ENCODE assay signal across 21 mouse cellular contexts in the genomic region with DNA sequence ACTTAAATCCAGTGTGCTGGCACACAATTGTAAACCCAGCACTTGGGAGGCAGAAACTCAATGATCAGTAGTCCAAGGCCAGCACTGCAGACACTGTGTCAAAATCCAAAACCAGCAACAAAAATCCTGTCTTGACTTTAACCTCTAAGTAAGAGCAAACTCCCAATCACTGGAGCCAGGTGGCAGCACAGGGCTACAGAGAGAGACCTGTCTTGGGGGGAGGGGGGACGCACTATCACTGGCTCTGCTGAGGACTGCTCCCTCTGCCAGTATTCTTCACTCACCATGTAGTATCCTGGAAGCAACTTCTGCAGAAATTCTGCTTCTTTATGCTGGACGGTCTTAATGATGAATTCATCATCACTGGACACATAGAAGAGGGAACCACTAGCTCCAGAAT. TPM values are rescaled to one million over a fixed set of nuclear protein-coding genes. Genes with fewer than 3 reads are reported as not detected.
DNase-seq lines count a peak whose midpoint lies in the region; ATAC-seq and TF ChIP-seq lines count a peak whose summit lies in the region.
"Had no signal": no experiment of that assay in that cellular context is flagged by ENCODE, and none has a peak within 500 bp of the region (broad histone marks: within the 10 kb centered on the region; RNA-seq: fewer than 3 reads in every experiment).

No protein-coding gene starts in this region.

- in situ Hi-C loops in ES-E14 (cut with MboI; ENCODE audit: low sequenced_read_pairs in 2 of 2, unreplicated experiment in 2 of 2) = no loop called here

- H3K4me1 ChIP-seq in hindbrain, postnatal 0 days (ENCODE audit: insufficient read depth, low read length) = no peaks in the 10 kb centered on the region
- H3K4me1 ChIP-seq in hindbrain, embryonic 11.5 days (replicated peaks; ENCODE audit: control insufficient read depth, insufficient read depth, low read length) = no peaks in the 10 kb centered on the region
- peaks cover 0 to 3% of the 10 kb centered on the region in 2 experiments; a peak in 1 of 4 replicates for H3K4me1 ChIP-seq in ES-E14 (ENCODE audit: control insufficient read depth in 2 of 2, insufficient read depth in 2 of 2, low read length in 2 of 2, poor library complexity in 1 of 2)
- H3K4me1 ChIP-seq: embryonic facial prominence, embryonic 10.5 days; hindbrain, embryonic 15.5 days; limb, embryonic 15.5 days; midbrain, embryonic 15.5 days; neural tube, embryonic 15.5 days had no signal

- H3K4me2 ChIP-seq in hindbrain, postnatal 0 days (ENCODE audit: low read depth, low read length) = no peak overlapping the region
- no peak overlapping the region for H3K4me2 ChIP-seq in hindbrain, embryonic 11.5 days (replicated peaks; ENCODE audit: low read depth, low read length)
- H3K4me2 ChIP-seq: heart, embryonic 11.5 days; hindbrain, embryonic 15.5 days; limb, embryonic 15.5 days; midbrain, embryonic 15.5 days; neural tube, embryonic 15.5 days had no signal

- peaks cover 62% of the 10 kb centered on the region for H3K36me3 ChIP-seq in hindbrain, postnatal 0 days (ENCODE audit: insufficient read depth, low read length)
- H3K36me3 ChIP-seq in hindbrain, embryonic 11.5 days (ENCODE audit: control insufficient read depth, insufficient read depth, low read length) = peaks cover 22% of the 10 kb centered on the region
- peaks cover 43% of the 10 kb centered on the region for H3K36me3 ChIP-seq in ES-E14 (ENCODE audit: control insufficient read depth, insufficient read depth, low read length, poor library complexity, severe bottlenecking)

- H3K9me3 ChIP-seq in hindbrain, postnatal 0 days (ENCODE audit: low read length) = no peaks in the 10 kb centered on the region
- no peaks in the 10 kb centered on the region for H3K9me3 ChIP-seq in hindbrain, embryonic 11.5 days (ENCODE audit: control insufficient read depth, low read length)
- no peaks in the 10 kb centered on the region for H3K9me3 ChIP-seq in ES-E14 (ENCODE audit: control insufficient read depth, insufficient read depth, low read depth, low read length)
- H3K9me3 ChIP-seq: embryonic facial prominence, embryonic 10.5 days; hindbrain, embryonic 15.5 days; limb, embryonic 15.5 days; megakaryocyte, embryonic 14.5 days; midbrain, embryonic 15.5 days; neural tube, embryonic 15.5 days had no signal

- peak; percentile 28 for DNase-seq in adrenal gland, postnatal 14 days
- DNase-seq in adrenal gland, adult 18-20 months (ENCODE audit: low spot score in 2 of 2) = no peak
- DNase-seq in hindbrain, postnatal 0 days (ENCODE audit: low spot score) = peak; percentile 8
- DNase-seq in hindbrain, embryonic 11.5 days (ENCODE audit: low spot score) = no peak
- peak; percentile 15 for DNase-seq in right cerebral cortex, postnatal 14 days
- no peak for DNase-seq in right cerebral cortex, adult 2 months (ENCODE audit: low spot score in 2 of 2)
- peak; percentile 24 for DNase-seq in ES-E14 (ENCODE audit: low read depth, low spot score)
- no peak for DNase-seq in spleen, postnatal 4 days (ENCODE audit: low spot score in 2 of 2)
- DNase-seq: adrenal gland, postnatal 36 days; cerebellum, adult 11-12 months; gastrocnemius, postnatal 14 days; kidney, adult 11 months; kidney, postnatal 14 days had no signal

- 0 out of 2 replicates have a peak, but pooled peaks have one; percentile 11 for TF ChIP-seq CTCF in hindbrain, postnatal 0 days (IDR thresholded peaks at IDR 0.05; ENCODE audit: low read depth)

- H3K4me3 ChIP-seq in hindbrain, postnatal 0 days (ENCODE audit: low read length) = no peak overlapping the region
- H3K4me3 ChIP-seq in hindbrain, embryonic 11.5 days (ENCODE audit: low read depth, low read length) = no peak overlapping the region
- no peak overlapping the region for H3K4me3 ChIP-seq in ES-E14 (ENCODE audit: insufficient read depth in 1 of 2, low read depth in 1 of 2, low read length in 2 of 2, poor library complexity in 1 of 2, severe bottlenecking in 1 of 2)
- H3K4me3 ChIP-seq: embryonic facial prominence, embryonic 10.5 days; hindbrain, embryonic 15.5 days; limb, embryonic 15.5 days; megakaryocyte, embryonic 14.5 days; midbrain, embryonic 15.5 days; neural tube, embryonic 15.5 days had no signal

- H3K27me3 ChIP-seq in hindbrain, postnatal 0 days (ENCODE audit: insufficient read depth, low read length) = no peaks in the 10 kb centered on the region
- H3K27me3 ChIP-seq in hindbrain, embryonic 11.5 days (ENCODE audit: control insufficient read depth, insufficient read depth, low read length) = no peaks in the 10 kb centered on the region
- H3K27me3 ChIP-seq: hindbrain, embryonic 15.5 days; limb, embryonic 15.5 days; megakaryocyte, embryonic 14.5 days; midbrain, embryonic 15.5 days; neural tube, embryonic 15.5 days; Patski had no signal

- H3K27ac ChIP-seq in hindbrain, postnatal 0 days = no peak overlapping the region
- H3K27ac ChIP-seq in hindbrain, embryonic 11.5 days (ENCODE audit: low read depth, low read length) = no peak overlapping the region
- no peak overlapping the region; the same call in 1 of the 2 replicates for H3K27ac ChIP-seq in ES-E14 (ENCODE audit: insufficient read depth, low read depth, low read length, poor library complexity, severe bottlenecking)
- H3K27ac ChIP-seq: embryonic facial prominence, embryonic 10.5 days; hindbrain, embryonic 15.5 days; limb, embryonic 15.5 days; midbrain, embryonic 15.5 days; neural tube, embryonic 15.5 days had no signal

- ATAC-seq in hindbrain, postnatal 0 days = no peak
- no peak for ATAC-seq in hindbrain, embryonic 11.5 days (ENCODE audit: low FRiP score)
- ATAC-seq: midbrain, embryonic 15.5 days; Patski had no signal

- no peak overlapping the region for H3K9ac ChIP-seq in hindbrain, postnatal 0 days (replicated peaks; ENCODE audit: low read length)
- H3K9ac ChIP-seq in hindbrain, embryonic 11.5 days (ENCODE audit: low read depth, low read length) = no peak overlapping the region
- H3K9ac ChIP-seq in ES-E14 (ENCODE audit: insufficient read depth, low read depth, low read length, poor library complexity, severe bottlenecking) = no peak overlapping the region
- H3K9ac ChIP-seq: hindbrain, embryonic 15.5 days; limb, embryonic 15.5 days; midbrain, embryonic 15.5 days; neural tube, embryonic 15.5 days had no signal

- 88% methylated on average over 2 of the region's 2 CpGs for WGBS in hindbrain, postnatal 0 days
- WGBS in hindbrain, embryonic 11.5 days = 91% methylated on average over 2 of the region's 2 CpGs

TF ChIP-seq in ES-E14, 5 proteins besides CTCF, POLR2A, EP300 and RAD21:
- no peak for TF ChIP-seq ZNF384 (IDR thresholded peaks at IDR 0.05; ENCODE audit: low read depth, low read length)
- TF ChIP-seq ZC3H11A (IDR thresholded peaks at IDR 0.05; ENCODE audit: borderline replicate concordance, low read depth, low read length) = no peak
- no peak for TF ChIP-seq CHD2 (IDR thresholded peaks at IDR 0.05; ENCODE audit: low read depth, low read length)
- TF ChIP-seq HCFC1 (IDR thresholded peaks at IDR 0.05; ENCODE audit: borderline replicate concordance, insufficient read depth, low read length) = no peak
- TF ChIP-seq MAFK (IDR thresholded peaks at IDR 0.05; ENCODE audit: insufficient read depth, low read depth, low read length) = no peak

RNA-seq across cellular contexts. Expression of a gene that starts 29.2 kb away (rescaled TPM):
- 218 and 243 TPM in 2 replicates for total RNA-seq in adrenal gland, postnatal 14 days (2021)
- total RNA-seq in adrenal gland, adult 18-20 months (2021) = 100 to 1,000 TPM; 267 to 274 TPM
- total RNA-seq in hindbrain, postnatal 0 days (2014; rRNA removed) = 208 and 210 TPM in 2 replicates
- polyA plus RNA-seq in hindbrain, postnatal 0 days (2015; fragmentation: Nextera tagmentation; extraction: Ambion mirVana) = 267 and 272 TPM in 2 replicates
- 328 and 329 TPM in 2 replicates for polyA plus RNA-seq in hindbrain, embryonic 11.5 days (2014; fragmentation: Nextera tagmentation; extraction: Ambion mirVana)
- 258 and 291 TPM in 2 replicates for total RNA-seq in ES-E14 (2012; rRNA removed)

RNA-seq across cellular contexts. Expression of a gene that starts 35.1 kb away (rescaled TPM):
- 42.9 and 43.8 TPM in 2 replicates for total RNA-seq in adrenal gland, postnatal 14 days (2021)
- 10 to 100 TPM; 50.9 to 55.4 TPM for total RNA-seq in adrenal gland, adult 18-20 months (2021)
- 15.5 and 18.5 TPM in 2 replicates for total RNA-seq in hindbrain, postnatal 0 days (2014; rRNA removed)
- polyA plus RNA-seq in hindbrain, postnatal 0 days (2015; fragmentation: Nextera tagmentation; extraction: Ambion mirVana) = 12.4 and 14.7 TPM in 2 replicates
- polyA plus RNA-seq in hindbrain, embryonic 11.5 days (2014; fragmentation: Nextera tagmentation; extraction: Ambion mirVana) = 14.1 and 15.0 TPM in 2 replicates
- 23.2 and 30.7 TPM in 2 replicates for total RNA-seq in ES-E14 (2012; rRNA removed)

RNA-seq across cellular contexts. Expression of a gene that starts 39.2 kb away (rescaled TPM):
- 56.6 and 62.8 TPM in 2 replicates for total RNA-seq in adrenal gland, postnatal 14 days (2021)
- total RNA-seq in adrenal gland, adult 18-20 months (2021) = 10 to 100 TPM; 45.8 to 59.5 TPM
- total RNA-seq in hindbrain, postnatal 0 days (2014; rRNA removed) = 52.7 and 53.6 TPM in 2 replicates
- polyA plus RNA-seq in hindbrain, postnatal 0 days (2015; fragmentation: Nextera tagmentation; extraction: Ambion mirVana) = 121 and 123 TPM in 2 replicates
- 232 and 236 TPM in 2 replicates for polyA plus RNA-seq in hindbrain, embryonic 11.5 days (2014; fragmentation: Nextera tagmentation; extraction: Ambion mirVana)
- total RNA-seq in ES-E14 (2012; rRNA removed) = 34.4 and 35.7 TPM in 2 replicates

RNA-seq across cellular contexts. Expression of a gene that starts 52.7 kb away (rescaled TPM):
- 1.4 TPM in 1 of 2 replicates, not detected in the other for total RNA-seq in adrenal gland, postnatal 14 days (2021)
- total RNA-seq in adrenal gland, adult 18-20 months (2021) = 1 to 10 TPM in 1 of 2 experiments, not detected in 1; 1.2 TPM
- 0.43 and 0.73 TPM in 2 replicates for total RNA-seq in hindbrain, postnatal 0 days (2014; rRNA removed)
- polyA plus RNA-seq in hindbrain, postnatal 0 days (2015; fragmentation: Nextera tagmentation; extraction: Ambion mirVana) = 1.1 and 1.5 TPM in 2 replicates
- 0.68 and 1.1 TPM in 2 replicates for polyA plus RNA-seq in hindbrain, embryonic 11.5 days (2014; fragmentation: Nextera tagmentation; extraction: Ambion mirVana)
- 0.36 TPM in 1 of 2 replicates, not detected in the other for total RNA-seq in ES-E14 (2012; rRNA removed)

RNA-seq across cellular contexts. Expression of a gene that starts 56.4 kb away (rescaled TPM):
- total RNA-seq in adrenal gland, postnatal 14 days (2021) = 30.9 and 33.2 TPM in 2 replicates
- total RNA-seq in adrenal gland, adult 18-20 months (2021) = 10 to 100 TPM; 22.7 to 26.1 TPM
- total RNA-seq in hindbrain, postnatal 0 days (2014; rRNA removed) = 34.1 and 35.4 TPM in 2 replicates
- 17.3 and 18.0 TPM in 2 replicates for polyA plus RNA-seq in hindbrain, postnatal 0 days (2015; fragmentation: Nextera tagmentation; extraction: Ambion mirVana)
- polyA plus RNA-seq in hindbrain, embryonic 11.5 days (2014; fragmentation: Nextera tagmentation; extraction: Ambion mirVana) = 21.2 and 29.6 TPM in 2 replicates
- total RNA-seq in ES-E14 (2012; rRNA removed) = 19.8 and 20.6 TPM in 2 replicates

Comparison
In these comparisons a context has a peak if more than half of its experiments do, and no peak if none do; other contexts are left out.
1. DNase-seq: peak in adrenal gland, postnatal 14 days (single experiment), hindbrain, postnatal 0 days (single experiment), right cerebral cortex, postnatal 14 days (single experiment) and ES-E14 (single experiment); none in adrenal gland, adult 18-20 months (0 of 2), hindbrain, embryonic 11.5 days (single experiment), right cerebral cortex, adult 2 months (0 of 2) and spleen, postnatal 4 days (0 of 2).